Mouse (Mus musculus) thymus, postnatal 14 days (tissue): ENCODE data around the gene Meaf6.

Experiments used
- DNase-seq: peaks from one replicate; pipeline ENCODE4 v3.0.0; 2021

The Meaf6 gene

DNA sequence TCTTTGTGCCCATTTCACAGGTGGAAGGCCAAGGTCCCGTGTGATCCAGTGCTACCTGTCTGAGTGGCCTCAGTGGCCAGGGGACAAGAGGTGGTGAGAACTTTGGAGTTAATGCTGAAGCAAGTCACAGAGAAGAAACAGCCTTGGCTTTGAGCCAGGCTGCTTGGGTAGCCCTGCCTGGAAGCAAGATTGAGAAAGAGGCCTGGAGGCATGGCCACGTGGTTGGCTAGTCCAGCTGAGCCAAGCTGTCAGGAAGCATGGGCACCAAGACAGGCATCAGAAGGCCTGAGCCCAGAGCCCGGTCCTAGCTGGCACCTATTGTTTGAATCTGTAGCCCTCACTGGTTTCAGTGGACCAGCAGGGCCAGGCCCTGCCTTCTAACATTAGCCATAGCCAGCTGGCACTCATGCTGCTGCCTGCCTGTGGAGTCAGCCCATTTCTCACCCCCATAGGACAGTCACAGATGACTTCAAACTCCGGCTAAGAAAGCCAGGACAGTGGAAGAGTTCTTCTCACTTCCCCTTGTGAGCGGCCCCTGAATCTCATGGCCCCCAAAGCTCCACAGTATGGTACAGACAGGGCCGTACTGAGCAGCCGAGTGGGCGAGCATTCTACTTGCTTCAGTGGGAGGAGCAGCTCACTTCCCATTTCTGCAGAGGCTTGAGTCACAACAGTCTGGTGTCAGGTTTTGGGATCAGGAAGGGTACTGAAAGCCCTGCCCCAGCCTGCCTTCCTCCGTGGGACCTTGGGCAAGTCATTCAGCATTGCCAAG, 31.3 kb downstream of the Meaf6 start:
- DNase-seq = peak; percentile 35

DNA sequence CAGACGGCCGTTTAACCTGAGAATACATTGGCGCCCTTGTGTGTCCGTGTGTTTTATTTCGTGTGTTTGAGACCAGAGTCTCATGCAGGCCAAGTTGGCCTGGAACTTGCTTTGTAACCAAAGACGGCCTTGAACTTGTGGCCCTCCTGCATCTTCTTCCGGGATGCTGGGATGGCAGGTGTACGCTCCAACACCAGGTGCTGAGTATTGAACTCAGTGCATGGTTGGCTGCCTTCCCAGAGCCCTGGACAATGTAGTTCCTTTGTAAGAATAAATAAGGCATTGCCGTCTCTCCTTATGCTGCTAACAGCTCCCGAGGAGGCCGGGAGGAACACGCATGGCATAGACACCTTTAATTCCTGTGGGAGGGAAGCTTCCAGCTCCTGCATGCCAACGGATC, 32.0 kb downstream of the Meaf6 start:
- no peak for DNase-seq

DNA sequence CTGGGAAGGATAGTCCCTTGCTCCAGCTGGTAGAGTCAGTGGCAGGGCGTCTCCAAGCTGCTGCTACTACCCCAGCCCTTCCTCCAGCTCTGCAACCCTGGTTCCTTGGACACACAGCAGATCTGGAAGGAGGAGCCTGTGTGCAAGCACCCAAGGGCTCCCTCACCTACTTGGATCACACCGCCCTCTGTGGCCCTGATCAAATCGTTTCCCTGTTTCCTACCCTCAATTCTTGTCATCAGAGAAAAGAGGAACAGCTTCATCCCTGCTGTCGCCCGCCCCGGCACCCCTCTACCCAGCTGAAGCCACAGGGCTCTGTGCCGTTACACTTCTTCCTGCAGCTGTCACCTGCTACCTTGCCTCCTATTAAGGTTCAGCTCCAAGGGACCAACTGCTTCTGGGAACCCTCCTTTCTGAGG, 33.0 kb downstream of the Meaf6 start:
- DNase-seq = peak; percentile 76

DNA sequence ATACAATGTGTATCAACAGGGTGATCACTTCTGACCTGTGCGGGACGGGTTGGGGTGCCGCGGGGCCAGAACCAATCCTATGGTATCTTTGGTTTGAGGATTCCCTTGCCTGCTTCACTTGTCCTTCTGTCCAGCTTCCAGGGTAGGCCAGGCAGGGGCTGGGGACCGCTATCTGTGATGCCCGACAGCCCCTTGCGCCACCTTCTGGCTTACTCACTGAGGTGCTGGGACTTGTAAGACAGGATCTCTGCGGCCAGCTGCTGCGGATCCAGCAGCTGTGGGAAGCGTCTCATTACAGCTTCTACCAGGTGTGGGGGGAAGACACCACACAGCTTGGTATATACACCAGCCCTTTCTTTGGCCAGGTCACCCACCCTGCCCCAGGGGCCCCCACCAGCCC, 34.1 kb downstream of the Meaf6 start:
- DNase-seq = peak; percentile 49

DNA sequence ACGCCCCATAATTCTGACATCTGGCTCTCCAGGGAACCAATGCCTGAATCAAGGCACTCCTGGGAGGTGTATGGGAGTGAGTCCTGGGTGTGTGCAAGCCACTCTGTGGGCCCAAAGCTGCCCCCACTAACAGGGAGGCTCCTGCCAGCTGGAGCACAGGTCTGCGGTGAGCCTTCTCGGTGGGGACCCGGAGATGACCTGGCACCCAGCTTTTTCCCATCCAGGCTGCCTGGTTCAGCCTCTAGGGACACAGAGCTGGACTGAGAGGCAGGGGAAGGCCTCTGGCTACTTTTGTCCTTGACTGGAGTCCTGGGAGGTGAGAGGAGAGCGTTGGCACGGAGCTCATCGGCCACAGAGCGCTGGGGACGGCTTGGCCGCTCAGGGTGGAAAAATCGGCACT, 34.8 kb downstream of the Meaf6 start:
- DNase-seq = no peak

DNA sequence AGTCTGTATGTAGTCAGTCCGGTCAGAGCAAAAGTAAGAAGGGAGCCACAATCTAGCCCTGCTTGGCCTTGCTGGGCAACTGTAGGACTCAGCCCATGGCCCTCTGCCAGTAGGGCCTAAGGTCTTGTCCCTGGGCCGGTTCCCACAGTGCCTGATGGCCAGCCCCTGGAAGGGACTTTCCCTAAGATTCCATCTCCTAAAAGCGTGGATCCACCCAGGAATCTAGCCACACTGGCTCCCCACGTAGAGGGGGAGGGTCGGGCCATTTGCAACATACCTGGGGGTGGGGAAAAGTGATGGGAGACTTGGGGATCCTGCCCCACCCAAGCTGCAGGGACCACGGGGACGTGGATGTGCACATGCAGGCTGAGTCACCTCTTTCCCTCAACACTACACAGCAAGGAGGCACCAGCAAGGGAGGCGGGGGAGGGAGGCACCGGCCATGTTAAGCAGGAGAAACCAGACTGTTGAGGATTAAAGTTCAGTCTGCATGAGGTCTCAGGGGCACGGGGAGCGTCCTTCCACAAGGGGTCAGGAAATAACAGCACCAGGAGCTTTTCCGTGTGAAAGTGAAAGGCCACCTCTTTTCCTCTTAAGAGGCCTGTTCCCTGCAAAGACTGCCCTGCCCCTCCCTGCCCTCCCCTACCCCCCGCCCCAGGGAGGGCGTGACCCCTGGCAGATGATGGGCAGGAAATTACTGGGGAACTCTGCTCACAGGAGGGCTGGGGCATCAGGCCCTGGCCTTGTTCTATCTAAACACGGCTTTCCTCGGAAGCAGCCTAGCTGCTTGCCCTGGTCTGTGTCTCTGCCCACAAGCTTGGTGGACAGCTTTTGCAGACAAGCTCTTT, 37.7 kb downstream of the Meaf6 start:
- DNase-seq = peak; percentile 57

DNA sequence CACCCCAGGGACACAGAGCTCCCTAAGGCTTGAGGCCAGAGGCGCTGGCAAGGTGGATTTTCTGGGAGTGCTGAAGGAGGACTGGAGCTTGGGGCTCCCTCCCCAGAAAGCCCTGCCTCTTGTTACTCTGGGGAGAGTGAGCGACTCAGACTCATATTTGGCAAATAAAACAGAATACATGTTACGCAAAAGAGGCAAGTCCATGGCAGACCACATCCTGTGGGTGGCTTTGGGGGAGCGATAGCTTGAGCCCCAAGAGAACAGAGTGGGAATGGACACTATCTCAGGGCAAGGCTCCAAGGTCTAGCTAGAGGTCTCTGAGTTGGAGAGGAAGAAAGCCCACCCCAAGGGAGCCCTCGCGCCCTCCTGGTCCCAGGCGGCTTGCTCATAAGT, 38.3 kb downstream of the Meaf6 start:
- peak; percentile 28 for DNase-seq

DNA sequence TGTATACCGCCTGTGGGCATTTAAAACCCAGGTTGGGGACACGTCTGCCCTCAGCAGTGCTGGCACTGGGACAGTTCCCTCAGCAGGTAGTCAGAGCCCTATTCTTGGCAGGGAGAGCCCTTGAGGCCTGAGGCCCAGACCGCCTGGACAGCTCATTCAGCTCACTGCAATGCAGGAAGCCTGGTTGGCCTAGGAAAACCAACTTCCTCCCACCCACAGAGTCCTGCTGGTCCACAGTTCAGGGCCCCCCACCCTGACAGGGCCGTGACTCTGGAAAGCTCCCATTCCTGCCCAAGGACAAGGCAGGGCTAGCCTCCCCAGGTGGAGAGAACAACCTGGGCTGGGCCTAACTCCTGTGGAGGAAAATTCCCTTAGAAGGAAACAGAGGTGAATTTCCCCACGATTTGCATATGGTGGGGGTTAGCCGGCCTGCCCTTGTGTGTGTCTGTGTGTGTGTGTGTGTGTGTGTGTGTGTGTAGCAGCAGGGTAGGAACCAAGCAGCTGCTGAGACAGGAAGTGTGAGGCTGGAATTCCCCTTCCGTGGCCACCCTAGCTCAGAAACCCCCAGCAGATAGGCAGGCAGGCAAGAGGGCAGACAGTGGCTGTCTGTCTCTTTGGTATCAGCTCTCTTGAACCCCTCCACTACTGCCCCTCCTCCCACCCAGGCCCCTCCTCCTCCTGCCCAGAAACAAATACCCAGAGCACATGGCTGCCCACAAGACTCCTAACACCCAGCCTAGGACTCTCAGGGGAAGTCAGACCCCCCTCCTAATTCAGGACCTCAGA, 39.7 kb downstream of the Meaf6 start:
- DNase-seq = peak; percentile 78

DNA sequence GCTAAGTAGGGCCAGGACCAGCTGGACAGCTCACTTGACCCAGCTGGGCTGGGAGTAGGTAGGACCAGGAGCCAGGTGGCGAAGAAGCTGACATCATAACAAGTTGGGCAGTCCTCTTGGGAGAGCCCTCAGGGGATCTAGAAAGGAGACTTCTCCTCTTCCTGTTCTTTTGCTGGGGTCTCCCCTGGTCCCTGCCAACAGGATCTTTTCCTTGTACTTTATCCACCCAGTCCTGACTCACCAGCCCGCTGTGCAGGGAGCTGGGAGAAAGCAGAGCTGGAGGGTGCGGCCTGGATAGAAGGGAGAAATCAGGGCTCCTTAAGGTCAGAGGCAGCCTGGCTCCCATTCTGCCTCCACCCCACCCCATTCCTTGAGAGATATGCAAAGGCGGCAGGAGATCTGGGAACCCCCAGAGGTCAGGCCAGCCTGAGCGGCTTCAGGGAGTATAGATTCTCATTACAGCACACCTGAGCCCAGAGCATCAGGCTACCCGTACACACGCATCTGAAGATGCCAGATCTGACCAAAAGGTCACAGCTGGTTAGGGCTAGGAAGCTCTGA, 40.5 kb downstream of the Meaf6 start:
- no peak for DNase-seq

DNA sequence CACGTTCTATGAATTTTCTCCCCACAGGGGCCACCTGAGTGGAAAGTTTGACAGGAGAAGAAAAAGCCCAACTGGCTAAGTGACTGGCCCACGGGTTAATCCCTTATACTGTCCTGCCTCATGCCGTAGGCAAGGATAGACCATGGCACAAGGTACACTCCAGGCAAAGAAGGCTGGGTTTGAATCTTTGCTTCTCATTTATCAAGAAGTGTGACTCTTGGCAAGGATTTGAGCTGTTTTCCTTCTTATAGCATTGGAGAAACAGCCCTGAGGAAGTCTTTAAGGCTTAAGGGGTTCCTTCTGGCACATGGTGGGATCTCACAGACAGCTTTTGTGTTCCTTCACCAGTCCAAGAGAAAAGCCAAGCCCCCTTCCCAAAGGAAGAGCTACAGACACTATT, 41.3 kb downstream of the Meaf6 start:
- no peak for DNase-seq

DNA sequence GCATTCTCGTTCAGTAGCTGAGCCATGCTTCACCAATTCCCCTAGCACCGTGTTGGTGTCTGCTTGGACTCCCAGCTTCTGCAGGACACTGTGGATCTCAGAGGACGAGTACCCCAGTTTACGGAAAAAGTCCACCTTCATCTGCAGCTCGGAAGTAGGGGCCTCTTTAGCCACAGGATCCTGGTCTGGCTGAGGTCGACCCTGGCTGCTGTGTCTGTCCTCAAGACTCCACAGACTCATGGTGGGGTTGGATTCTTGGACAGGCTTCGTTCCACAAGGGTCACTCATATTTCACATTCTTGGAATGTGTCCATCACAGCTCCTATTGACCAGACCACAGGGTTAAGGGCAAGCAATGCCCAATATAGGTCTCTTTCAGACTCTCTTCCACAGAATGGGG, 41.8 kb downstream of the Meaf6 start:
- no peak for DNase-seq

DNA sequence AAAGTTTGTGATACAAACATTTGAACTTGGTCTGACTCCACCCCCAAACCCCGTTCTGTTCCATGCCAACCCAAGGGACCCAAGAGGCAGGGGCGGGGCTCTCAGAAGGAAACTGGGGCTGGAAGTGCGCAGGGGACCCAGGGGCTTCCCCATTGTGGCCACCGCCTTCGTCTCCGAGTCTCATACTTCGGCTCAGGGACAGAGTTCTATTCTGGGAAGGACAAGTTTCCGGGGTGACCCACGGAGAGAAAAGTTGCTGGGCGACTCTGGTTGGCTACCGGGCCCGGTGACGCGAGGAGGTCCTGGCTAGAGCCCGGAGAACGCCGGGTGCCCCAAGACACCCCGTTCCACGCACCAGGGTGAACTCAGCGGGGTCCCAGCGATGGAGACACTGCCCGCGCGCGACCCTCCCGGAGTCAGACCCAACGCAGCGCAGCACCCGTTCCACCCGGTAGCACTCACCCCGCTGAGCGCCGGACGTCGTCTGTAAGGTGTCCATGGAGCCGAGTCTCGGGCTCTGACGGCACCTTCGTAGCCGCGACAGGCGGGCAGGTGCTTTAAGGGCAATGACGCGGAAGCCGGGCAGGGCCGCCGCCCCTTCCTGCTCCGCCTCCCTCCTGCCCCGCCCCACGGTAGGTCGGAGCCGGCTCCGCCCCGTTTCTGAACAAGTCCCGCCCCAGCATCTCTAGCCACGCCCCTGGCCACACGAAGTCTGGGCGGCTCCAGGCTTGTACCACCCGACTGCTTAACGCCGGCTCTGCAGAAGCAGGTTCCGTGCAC, 42.6 kb downstream of the Meaf6 start, which contains the start of gene Zc3h12a:
Gene Zc3h12a, minus strand, starts transcription at position 536 of the 780 bp plus-strand sequence.
- peak; percentile 95 for DNase-seq

DNA sequence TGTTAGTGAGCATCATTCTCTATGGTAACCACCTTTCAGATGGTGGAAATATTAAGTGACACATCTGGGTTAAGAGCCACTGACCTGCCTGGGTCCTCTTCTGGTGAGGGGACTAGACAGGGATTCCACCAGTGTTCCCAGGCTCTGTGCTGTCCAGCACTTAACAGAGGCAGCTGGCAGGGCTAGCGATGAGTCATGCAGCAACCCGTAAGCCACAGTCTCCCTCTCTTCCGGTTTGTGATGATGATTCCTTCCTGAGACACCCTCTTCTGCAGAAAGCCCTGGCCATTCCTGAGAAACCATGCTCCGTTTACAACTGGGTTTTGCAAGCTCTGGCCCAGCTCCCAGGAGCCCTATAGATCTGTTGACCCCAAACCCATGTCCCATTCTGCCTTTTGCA, 46.6 kb downstream of the Meaf6 start:
- DNase-seq = no peak

DNA sequence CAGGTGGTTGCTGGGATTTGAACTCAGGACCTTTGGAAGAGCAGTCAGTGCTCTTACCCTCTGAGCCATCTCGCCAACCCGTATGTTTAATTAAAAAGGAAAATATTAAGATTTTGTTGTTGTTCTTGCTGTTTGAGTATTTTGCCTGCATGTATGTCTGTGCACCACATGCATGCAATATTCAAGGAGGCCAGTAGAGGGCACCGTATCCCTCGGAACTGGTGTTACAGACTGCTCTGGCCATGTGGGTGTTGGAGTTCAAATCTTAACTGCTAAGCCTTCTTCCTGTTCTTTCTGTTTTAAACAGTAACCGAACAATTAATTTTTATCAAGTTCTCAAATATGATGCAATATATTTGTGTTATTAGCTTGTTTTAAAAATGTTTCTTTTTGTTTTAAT, 47.5 kb downstream of the Meaf6 start:
- DNase-seq = peak; percentile 78

DNA sequence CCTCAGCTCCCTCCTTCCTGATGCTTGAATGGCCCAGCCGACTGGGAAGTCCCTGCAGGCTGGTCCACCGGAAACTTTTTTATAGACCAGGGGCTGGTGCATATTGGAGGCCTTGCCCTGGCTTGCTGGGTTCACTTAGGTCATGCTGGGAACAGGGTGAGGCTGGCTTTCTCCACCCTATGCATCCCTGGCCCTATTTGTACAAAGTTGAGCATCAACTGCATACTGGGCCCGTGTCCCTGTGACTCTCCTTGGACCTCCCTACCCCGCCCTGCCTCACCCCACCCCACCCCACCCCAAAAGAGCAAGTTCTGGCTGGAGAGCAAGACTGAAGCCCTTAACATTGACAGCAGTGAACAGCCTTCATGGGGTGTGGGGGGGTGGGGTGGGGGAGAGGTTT, 49.3 kb downstream of the Meaf6 start:
- DNase-seq = no peak

DNA sequence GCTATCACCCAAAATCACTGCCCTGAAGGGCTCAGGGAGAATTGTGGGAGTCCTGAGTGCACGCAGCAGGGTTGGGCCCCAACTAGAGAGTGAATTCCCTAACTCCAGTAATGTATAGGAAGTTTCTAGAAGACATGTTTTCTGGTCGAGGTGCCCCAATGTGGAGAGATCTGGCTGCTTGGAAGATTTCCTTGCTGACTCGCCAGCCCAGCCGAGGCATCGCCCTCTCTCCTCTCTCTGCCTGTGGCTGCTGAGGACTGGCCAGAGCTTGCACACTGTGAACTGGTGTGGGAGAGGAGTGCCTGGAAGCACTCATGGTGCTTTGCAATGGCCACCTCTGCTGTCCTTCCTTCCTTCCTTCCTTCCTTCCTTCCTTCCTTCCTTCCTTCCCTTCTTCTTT, 49.7 kb downstream of the Meaf6 start:
- no peak for DNase-seq

DNA sequence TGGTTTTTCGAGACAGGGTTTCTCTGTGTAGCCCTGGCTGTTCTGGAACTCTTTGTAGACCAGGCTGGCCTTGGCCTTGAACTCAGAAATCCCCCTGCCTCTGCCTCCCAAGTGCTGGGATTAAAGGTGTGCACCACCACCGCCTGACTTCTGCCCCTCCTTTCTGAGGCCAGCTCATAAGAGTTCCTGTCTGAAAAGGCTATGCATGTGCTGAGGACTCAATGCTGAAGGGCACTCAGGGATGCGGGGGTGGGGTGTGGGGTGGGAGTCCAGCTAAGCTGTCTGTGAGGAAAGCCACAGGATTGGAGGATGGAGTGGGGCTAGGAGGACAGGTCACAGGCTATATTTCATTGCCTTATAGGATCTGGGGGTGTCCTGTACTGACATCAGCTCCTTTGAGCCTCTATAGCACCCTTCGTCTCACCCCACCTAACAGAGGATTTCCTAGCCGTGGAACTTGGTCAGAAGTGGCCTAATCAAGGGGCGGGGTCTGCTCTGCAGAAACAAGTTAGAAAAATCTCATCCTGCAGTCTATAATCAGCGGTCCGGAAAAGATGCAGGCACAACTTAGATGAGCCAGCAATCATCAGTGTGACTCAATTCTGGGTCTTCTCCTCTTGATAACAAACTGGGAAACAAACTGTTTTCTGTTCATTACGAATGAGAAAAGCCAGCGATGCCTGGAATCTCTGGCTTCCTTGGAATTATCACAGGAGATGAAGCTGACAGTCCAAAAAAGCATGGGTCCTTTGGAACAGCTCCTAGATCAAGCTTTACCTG, 50.3 kb downstream of the Meaf6 start:
- no peak for DNase-seq

DNA sequence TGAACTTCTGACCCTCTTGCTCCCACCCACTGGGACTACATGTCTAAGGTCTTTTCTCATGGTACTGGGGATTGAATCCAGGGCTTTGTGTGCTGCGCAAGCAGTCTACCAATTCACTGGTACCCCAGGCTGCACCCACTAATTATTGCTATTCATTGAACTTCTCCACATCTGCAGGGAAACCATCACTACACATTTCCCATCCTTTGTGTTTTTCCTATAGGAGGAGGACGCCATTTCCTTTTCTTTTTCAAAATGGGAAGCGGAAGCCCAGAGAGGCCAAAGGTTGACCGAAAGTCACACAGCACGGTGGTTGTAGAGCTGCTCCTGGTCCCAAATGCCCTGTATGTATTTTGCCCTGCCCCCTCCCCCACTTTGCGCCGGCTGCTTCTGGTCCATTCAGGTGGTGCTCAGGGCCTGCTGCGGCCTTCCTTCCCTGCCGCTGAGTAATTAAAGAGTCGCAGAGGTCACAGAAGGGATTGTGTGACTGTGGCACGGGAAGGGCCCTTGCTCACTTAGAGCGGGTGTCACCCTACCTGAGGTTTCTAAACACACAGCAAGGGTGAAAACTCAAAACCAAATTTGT, 51.5 kb downstream of the Meaf6 start:
- DNase-seq = no peak

DNA sequence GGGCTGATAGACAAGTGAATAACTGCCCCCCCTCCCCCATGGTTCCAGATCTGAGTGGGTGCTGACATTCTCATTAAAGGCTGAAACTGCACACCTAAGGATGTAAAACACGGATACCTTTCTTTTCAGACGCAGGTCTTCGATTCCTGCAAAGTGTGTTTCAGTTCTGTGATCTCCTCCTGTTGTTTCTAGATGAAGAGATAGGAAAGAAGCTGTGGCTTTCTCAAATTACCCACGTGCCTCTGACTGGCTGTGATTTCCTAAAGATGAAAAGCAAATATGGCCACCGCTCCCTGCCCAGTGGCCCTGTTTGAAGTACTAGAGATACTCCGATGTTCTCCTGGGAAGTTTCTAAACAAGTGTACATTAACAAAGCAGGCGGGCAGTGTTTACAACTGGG, 53.4 kb downstream of the Meaf6 start:
- no peak for DNase-seq

DNA sequence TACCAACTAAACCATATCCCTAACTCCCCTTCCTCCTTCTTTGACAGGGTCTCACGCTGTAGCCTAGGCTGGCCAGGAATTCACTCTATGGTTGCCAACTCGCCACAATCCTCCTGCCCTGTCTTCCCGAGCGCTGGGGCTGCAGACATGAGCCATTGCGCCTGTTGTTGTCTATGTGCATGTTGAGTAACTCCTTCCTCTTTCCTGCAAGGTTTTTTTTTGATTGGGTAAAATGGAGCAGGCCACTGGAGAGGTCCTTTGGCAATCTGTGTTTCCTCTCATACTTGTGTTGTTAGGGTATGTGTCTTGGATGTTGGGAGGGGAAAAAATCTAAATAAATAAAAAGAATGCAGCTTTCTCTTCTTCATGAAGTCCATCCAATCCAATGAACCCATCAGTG, 59.3 kb downstream of the Meaf6 start:
- no peak for DNase-seq

DNA sequence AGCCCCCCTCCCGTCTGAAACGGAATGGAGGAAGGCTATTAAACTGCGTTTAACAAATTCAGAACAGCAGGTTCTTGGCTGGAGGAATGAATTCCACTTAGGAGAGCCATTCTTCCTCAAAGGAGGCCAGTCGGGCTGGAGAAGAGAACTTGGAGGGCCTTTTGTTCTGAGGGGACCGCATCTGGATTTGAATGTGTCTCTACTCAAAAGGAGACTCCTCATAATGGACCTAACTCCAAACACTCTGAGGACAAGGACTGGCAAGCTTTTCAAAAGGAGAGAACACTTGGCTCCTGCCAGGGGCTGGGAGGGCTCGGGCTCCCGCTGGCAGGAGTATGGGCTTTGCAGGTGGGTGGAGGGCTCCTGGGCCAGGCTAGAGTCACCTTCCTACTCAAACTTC, 59.7 kb downstream of the Meaf6 start:
- DNase-seq = no peak
